Mouse (Mus musculus): ENCODE measurements around the gene Jak2. TPM values are rescaled to one million over a fixed set of nuclear protein-coding genes. Genes with fewer than 3 reads are reported as not detected.

Jak2 gene
- total RNA-seq (2021): 10 to 100 TPM; 16.2 to 17.0 TPM
- long read RNA-seq, experiment 1, full-length matches to known transcripts: 4 of 14 reads
- long read RNA-seq, experiment 1, partial matches to known transcripts: 5 of 14 reads
- long read RNA-seq, experiment 1, other reads (novel, unspliced or antisense): 5 of 14 reads
- long read RNA-seq, experiment 2, full-length matches to known transcripts: 15 of 18 reads
- long read RNA-seq, experiment 2, partial matches to known transcripts: 0 of 18 reads
- long read RNA-seq, experiment 2, other reads (novel, unspliced or antisense): 3 of 18 reads

DNA sequence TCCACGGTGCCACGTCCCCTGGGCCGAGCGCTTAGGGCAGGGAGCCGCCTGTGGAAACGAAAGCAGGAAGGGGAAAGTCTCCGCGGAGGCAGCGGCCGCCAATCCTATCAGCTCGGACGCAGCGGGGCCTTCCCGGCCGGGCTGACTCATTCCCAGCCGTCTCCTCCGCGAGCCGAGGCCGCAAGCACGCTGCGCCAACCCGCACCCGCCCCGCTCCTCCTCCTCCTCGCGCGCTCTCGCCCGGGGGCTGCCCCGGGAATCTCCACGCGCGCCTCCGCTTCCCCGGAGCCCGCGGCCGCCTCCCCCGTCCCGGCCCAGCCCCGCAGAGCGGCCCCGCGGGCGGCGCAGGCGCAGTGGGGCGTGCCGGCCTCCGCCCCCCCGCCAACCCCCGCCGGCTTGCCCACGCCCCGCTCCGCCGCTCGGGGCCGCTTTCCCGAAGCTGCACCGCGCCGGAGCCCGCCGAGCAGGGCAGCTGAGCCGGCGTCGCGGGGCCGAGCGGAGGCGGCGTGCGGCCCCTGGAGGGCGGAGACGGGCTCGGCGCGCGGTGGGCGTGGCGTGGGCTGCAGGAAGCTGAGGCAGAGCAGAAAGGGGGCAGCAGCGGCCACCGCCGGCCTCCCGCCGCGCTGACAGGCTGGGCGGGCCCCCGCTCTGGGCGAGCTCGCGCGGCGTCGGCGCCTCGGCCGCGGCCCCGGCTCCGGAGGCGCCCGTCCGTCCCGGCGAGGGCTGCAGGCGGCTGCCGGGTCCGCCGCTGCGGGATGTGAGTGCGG, at the start of gene Jak2:
Gene Jak2 (plus strand): TSS at position 638 of the 767 bp plus-strand sequence.
- peak; percentile 95 for DNase-seq
- intact Hi-C loops (cut with DNase I; ENCODE audit: low total_unique reads): loop anchor here (10.0 kb wide), 1 partner anchor 277 kb away; no protein-coding TSS in a partner anchor

DNA sequence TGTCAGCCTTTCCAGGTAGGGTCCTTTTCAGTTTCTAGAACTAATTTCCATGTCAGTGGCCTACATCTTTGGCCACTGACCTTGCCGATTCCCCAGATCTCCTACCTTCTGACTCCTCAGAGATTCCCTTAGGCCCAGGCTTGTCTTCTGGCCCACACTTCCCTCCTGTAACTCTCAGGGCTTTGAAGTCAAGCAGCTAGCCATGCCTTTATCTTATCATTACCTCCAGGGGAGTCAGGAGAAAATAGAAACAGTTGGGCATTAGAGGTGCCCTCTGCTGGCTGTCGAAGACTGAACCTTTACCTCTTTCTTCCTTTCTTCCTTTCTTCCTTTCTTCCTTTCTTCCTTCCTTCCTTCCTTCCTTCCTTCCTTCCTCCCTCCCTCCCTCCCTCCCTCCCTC, 48.3 kb upstream of the Jak2 start:
- no peak for DNase-seq
- intact Hi-C loops (cut with DNase I; ENCODE audit: low total_unique reads): no loop called here

DNA sequence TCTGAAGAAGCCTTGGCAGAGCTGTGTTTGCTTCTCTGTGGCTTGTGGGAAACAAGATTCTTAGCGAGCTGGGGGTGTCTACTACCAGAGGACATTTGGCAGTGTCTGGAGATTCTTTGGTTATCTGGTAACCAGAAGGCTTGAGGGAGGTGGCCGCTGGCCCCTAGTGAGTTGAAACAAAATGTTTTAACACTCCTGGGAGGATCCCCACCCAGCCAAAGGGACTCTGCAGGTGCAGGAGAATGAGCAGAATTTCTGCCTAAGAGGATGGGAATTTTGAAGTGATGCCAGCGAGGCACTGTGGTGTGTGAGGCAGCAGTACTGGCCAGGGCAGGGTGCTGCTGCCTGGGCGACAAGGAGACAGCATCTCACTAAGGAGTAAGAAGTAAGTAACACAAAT, 47.0 kb upstream of the Jak2 start:
- no peak for DNase-seq
- intact Hi-C loops (cut with DNase I; ENCODE audit: low total_unique reads): no loop called here

DNA sequence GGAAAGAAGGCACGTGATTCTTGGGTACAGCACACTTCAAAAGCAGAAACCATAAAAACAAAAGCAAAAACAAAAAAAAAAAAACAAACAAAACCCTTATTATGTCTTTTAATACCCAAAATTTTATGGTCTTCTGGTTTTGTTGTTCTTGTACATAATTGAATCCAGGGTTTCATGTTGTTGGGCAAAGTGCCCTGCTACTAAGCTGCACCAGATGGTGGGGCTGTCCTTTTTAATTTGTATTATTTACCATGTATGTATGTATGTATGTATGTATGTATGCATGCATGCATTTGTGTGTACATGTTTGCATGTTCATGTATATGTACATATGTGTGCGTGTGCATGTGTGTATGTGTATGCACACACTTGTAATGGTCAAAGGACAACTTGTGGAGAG, 46.4 kb upstream of the Jak2 start:
- no peak for DNase-seq
- intact Hi-C loops (cut with DNase I; ENCODE audit: low total_unique reads): no loop called here

DNA sequence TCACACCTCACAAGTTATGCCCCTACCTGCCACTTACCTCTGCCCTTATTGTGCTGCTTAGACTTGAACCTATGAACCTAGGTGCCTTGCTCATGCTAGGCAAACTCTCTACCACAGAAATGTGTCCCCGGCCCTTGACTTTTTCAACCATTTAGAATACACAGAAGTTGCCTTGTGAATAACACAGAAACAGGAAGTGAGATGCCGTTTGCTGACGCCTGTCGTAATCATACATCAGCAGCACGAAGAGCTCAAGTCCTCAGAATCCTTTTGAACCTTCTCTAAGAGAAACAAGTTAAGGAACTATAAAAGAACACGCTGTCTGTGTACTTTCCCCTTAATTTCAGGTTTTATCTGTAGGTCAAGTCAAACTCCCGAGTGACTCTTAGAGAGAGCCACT, 41.7 kb upstream of the Jak2 start:
- no peak for DNase-seq
- intact Hi-C loops (cut with DNase I; ENCODE audit: low total_unique reads): no loop called here

DNA sequence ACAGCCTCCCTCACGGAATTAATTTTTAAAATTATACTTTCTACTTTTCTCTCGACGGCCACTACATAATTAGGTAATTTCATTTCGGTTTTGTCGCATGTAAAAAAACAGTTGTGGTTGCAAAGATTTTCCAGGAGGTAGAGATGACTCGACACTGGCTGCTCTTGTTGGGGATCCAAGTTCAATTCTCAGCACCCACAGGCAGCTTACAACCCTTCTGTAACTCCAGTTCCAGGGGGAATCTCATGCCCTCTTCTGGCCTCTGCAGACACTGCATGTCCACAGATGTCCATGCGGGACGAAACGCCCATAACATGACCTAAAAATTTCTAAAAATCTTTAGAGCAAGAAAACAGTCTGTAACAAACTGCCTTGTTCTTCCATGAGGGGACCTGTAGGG, 41.3 kb upstream of the Jak2 start:
- no peak for DNase-seq
- intact Hi-C loops (cut with DNase I; ENCODE audit: low total_unique reads): no loop called here

DNA sequence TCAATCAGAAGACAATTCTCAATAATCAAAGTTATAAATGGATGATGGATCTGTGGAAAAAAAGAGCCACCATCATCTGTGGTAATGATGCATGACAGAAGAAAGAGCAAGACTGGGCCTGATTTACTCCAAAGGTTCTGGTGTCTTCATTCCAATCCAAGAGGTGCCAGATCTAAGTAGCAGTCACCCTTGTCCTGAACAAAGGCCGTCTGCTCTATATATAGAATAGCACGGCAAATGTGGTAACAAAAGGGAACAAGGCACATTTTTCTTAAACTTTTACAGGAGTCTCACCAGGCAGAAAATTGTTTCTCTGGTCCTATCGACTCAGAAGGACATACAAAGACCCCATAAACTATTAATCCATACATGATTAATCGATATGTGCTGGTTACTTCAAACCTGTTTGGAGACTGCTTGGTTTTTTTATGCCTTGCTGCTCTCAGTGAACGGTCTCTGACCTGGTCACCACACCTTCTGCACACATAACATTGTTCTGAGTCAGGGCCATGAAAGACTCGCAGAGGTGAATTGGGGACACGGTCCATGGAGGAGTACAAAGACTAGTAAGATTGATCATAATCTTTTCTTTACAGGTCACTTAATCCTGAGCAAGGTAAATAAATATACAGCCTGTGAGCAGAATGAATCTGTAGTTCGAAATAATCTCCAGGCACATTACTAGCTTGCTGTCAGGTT, 35.7 kb upstream of the Jak2 start:
- DNase-seq: no peak
- intact Hi-C loops (cut with DNase I; ENCODE audit: low total_unique reads): no loop called here

DNA sequence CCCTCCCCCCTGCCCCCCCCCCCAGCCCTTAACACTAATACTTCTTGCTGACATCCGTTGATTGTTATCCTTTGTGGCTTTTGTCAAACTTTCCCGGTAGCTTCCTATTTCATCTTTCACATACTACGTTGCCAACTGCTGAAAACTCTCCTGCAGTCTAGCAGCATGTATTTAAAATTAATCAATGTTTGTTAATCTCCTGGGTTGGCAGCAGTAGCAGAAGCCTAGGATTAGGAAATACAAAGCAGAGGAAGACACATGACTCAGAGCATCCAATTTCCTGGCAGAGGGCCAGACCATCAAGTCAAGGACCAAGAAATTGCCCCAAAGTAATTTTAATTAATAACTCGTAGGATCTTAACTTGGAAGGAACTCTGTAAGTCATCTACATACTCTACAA, 29.8 kb upstream of the Jak2 start:
- intact Hi-C loops (cut with DNase I; ENCODE audit: low total_unique reads): no loop called here
- no peak for DNase-seq

DNA sequence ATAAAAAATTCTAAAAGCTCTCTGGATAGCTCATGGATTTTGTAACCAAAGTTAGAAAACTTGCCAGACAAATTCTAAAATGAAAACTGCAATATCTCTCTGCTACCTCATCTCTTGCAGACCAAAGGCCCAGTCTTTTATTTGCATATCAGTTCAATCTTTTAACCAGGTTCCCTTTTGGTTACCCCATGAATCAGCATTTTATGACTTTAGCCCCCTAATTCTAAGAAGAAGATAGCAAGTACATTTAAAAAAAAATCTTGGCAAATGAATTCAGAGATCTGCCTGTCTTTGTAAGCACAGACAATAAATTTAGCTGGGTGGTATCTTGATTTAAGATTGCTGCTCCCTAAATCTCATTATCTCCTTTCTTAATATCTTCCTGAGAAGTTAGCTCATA, 26.7 kb upstream of the Jak2 start:
- DNase-seq: no peak
- intact Hi-C loops (cut with DNase I; ENCODE audit: low total_unique reads): no loop called here

DNA sequence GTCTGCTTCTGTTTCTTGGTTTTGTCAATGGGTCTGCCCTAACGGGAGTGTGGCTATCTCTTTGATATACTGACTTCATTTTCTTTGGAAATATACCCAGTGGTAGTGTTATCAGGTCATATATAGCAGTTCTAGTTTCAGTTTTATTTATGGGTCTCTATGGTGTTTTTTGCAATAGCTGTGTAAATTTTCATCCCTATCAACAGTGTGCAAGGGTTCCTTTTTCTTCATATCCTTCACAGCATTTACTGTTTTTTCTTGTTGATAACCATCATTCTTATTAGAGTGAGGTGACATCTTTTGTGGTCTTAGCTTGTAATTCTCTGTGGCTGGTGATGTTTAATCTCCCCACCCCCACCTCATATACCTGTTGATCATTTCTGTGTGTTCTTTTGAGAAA, 24.6 kb upstream of the Jak2 start:
- DNase-seq: no peak
- intact Hi-C loops (cut with DNase I; ENCODE audit: low total_unique reads): no loop called here

DNA sequence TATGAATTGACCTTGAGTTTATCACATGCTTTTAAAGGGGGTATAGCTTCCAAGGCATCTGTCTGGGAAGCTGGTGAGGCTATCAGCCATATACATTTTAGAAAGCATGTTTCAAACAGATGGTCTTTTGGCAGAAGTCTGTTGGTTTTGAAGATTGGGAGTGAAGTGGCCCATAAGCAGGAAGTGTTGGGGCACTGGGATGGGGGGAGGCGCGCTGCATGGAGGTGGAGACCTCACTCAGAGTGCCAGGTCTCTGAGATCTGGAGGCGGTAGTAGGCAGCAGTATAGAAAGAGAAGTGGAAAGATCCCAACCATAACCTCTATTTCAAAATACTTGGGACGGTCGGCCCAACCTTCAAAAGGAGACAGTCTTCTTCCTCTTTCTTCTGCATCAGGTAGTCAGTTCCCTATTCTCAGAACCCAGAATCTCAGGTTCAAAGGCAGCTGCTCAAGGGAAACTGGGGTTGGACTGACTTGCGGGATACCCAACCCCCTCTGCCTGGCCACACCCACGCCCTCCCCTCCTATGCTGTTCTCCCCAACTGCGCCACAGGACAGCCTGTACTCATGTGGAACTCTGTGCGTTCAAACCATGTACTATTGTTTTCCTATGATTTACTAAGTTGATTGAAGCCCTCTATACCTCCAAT, 23.6 kb upstream of the Jak2 start:
- no peak for DNase-seq
- intact Hi-C loops (cut with DNase I; ENCODE audit: low total_unique reads): no loop called here

DNA sequence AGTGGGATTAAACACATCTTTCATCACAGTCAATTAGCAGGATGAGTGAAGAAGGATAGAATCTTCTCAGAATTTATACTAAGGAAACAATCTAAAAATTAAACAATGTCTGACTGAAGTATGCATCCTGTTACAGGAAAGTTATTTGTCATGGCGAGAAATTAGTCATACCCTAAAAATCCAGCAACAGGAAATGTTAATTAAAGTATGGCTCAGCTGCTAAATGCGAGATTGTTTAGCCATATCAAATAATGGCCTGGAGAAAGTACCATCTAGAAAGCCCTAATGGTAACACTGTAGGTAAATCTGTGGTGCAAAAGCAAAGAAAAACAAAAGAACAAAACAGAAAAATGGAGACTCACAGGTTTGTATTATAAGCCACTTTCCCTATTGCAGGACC, 22.6 kb upstream of the Jak2 start:
- intact Hi-C loops (cut with DNase I; ENCODE audit: low total_unique reads): no loop called here
- no peak for DNase-seq

DNA sequence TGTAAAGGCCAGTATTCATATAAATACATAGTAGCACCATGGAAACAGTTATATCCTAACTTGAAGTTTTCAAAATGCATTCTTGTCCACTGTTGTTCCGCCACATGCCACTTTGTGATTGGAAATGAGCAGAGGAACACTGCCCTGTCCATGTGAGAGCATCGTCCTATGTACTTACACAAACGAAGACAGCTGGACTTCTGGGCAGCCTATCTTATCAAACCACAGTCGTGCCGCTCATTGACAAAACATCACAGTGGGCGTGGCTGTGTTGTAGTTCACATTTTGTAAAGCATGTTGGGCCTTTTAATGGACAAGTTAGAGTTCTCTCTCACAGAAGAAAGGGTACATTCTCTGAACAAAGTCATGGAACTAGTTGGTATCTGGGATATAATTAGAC, 18.9 kb upstream of the Jak2 start:
- DNase-seq: no peak
- intact Hi-C loops (cut with DNase I; ENCODE audit: low total_unique reads): no loop called here

DNA sequence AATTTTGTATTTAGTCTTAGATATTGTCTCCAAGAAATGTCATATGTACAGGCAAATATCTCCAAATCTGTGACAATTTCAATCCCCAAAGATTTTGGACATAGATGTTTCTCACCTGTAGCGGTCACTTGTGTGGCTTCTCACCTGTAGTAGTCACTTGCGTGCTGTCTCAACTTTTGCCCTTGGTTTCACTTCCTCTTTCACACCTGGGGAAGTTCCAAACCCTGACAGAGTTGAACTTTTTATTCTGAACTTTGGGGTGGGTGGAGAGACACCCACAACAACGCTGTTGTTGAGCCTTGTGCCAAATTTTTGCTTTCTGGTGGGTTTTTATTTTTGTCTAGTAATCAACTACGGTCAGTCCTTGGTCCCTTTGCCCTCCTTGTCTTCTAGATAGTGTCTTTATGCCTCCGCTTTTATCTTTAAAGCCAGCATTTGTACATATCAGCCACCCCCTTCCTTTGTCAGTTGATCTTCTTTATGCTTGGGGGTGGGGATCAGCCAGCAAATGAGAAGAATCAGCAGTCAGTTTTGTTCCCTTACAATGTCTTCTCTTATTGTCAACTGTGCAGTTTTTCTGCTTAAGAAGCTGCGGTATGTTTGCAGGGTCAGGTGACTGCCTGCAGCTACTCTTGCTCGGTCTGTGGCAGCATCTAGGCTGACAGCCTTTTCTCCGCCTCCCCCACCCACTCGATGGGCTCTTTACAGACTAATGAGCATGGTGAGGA, 14.8 kb upstream of the Jak2 start:
- DNase-seq: no peak
- intact Hi-C loops (cut with DNase I; ENCODE audit: low total_unique reads): no loop called here

DNA sequence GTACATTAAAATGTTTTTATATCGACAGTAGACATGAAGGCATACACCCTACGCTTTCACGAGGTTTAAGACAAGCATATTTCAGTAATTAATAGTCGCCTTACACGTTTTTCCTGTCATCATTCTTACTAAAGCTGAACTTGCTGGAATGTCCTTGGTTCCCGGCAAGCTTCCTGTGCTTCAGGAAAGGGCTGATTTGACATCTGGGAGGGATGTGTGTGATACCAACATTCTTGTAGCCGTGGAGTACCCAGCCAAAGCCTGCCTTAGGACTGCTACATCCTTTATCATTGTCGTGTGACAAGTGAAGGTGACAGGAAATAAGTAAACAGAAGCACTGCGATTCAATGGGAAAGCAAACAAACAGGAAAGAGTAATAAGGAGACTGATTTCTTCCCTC, 13.5 kb upstream of the Jak2 start:
- intact Hi-C loops (cut with DNase I; ENCODE audit: low total_unique reads): no loop called here
- no peak for DNase-seq

DNA sequence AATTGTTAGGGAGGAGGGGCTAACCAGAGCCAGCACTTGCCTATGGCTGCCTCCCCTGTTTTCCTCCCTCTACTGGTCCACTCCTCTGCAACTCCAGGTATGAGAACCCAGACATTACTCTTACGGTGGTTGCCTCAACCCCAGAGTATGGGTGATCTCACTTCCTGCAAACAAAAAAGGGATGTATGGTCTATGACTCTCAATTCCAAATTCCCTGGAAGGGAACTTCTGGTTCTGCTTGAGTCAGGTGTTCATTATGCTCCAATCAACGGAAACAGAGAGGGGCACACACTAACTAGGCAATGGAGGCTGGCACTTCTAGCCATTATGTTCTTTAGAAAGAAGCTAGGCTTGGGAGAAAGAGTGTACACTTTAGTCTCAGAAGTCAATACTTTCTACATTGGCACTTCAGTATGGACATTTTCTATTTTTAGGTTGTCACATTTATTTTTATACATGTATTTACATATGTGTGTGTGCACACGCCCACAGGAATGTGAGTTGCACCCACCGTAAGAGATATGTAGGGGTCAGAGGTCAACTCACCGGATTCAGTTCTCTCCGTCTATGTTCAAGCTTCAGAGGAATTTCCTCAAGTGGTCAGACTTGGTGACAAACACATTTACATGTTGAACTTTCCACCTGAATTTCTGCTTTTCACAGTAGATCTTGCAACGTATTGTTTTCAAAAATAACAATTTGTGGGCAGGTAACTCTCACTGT, 12.0 kb upstream of the Jak2 start:
- intact Hi-C loops (cut with DNase I; ENCODE audit: low total_unique reads): loop anchor here (10.0 kb wide), 1 partner anchor 165 kb away; no protein-coding TSS in a partner anchor
- no peak for DNase-seq

DNA sequence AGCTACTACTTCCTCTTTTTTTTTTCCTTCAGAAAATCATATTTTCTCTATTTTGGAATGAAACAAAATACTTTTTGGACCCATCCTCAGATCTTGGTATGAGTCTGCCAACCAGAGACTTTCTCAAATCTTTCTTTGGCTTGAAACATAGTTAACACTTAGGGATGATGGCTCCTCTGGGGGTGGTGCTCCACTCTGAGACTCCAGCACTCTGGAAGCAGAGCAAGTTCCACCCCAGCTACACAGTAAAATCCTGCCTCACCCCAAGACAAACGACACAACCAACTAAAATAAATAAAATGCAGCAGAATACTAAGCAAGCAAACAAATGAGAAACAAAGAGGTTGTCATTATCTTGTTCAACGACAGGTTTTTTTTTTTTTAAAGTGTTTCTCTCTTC, 11.0 kb upstream of the Jak2 start:
- intact Hi-C loops (cut with DNase I; ENCODE audit: low total_unique reads): loop anchor here (10.0 kb wide), 1 partner anchor 166 kb away; no protein-coding TSS in a partner anchor
- DNase-seq: no peak

DNA sequence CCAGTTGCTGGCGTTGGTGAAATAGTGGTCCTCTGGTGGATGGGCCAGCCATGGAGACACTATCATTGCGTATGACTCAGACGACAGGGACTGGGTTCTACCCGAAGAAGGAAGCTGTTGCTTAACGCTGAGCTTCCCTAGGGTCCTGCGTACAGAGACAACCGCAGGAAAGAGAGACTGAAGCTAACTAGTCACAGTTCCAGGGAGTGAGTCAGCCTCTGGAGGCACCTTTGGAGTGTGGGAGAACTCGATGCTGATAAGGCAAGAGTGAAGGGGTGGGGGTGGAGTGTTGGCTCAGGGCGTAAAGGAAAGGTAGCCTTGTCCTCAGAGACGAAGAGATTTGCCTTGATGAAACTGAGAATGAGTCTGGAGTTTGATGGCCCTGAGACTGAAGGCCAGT, 10.0 kb upstream of the Jak2 start:
- intact Hi-C loops (cut with DNase I; ENCODE audit: low total_unique reads): loop anchor here (10.0 kb wide), 1 partner anchor 167 kb away; no protein-coding TSS in a partner anchor
- no peak for DNase-seq

DNA sequence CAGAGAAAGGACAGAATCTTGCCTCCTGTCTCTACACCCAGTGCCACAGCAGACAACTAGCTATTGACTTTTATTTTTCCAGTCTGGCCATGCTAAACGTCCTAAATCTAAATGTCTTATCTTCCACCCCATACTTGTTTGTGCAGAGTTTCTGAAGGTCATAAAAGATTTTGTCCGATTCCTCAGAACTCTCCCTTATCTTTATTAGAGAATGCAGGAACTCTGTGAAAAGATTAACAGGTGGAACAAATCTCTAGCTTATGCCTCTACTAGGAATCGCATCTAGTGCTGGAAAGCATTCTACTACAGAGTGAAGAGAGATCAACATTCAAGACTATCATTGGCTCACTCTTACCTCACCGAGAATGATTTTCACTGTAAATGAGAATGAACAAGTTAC, 1.7 kb upstream of the Jak2 start:
- intact Hi-C loops (cut with DNase I; ENCODE audit: low total_unique reads): loop anchor here (10.0 kb wide), 2 partner anchors 175 to 275 kb away; no protein-coding TSS in a partner anchor
- DNase-seq: no peak

All from gastrocnemius, postnatal 14 days (tissue).